Mouse (Mus musculus) thymus, adult 2 months (tissue): ENCODE results near the gene Lhx4. TPM values are rescaled to one million over a fixed set of nuclear protein-coding genes. Genes with fewer than 3 reads are reported as not detected.

Source experiments
- DNase-seq: peaks from one replicate; pipeline ENCODE4 v3.0.0; 2021
- H3K27ac ChIP-seq: fragments of 200-500 bp; 2 replicates; pipeline ENCODE4 v1.5.1; 2012; ENCODE audit warnings: low read length, control low read depth; ENCODE audit not compliant: control insufficient read depth, insufficient read depth
- H3K27me3 ChIP-seq: fragments of 200-500 bp; 2 replicates; pipeline ENCODE4 v1.6.1; 2012; ENCODE audit warnings: mild to moderate bottlenecking, low read length, moderate library complexity, mixed read lengths; ENCODE audit not compliant: control insufficient read depth, insufficient read depth
- H3K36me3 ChIP-seq: fragments of 200-500 bp; 2 replicates; pipeline ENCODE4 v1.6.1; 2012; ENCODE audit warnings: mild to moderate bottlenecking, low read length, moderate library complexity; ENCODE audit not compliant: control insufficient read depth, insufficient read depth
- H3K4me1 ChIP-seq: fragments of 200-500 bp; replicated peaks from 2 replicates; pipeline ENCODE4 v1.6.1; 2012; ENCODE audit warnings: low read length; ENCODE audit not compliant: control insufficient read depth, insufficient read depth
- H3K4me3 ChIP-seq: fragments of 200-500 bp; 2 replicates; pipeline ENCODE4 v1.5.1; 2012; ENCODE audit warnings: mild to moderate bottlenecking, low read length, control low read depth, moderate library complexity; ENCODE audit not compliant: control insufficient read depth, insufficient read depth
- CTCF ChIP-seq: fragments of 200-500 bp; IDR thresholded peaks from 2 replicates; pipeline ENCODE4 v1.5.1; 2012; ENCODE audit warnings: mild to moderate bottlenecking, control low read depth, low read length, moderate library complexity, borderline replicate concordance; ENCODE audit not compliant: control insufficient read depth, poor library complexity, insufficient read depth; ENCODE audit errors: extremely low read depth
- POLR2A ChIP-seq: fragments of 200-500 bp; IDR thresholded peaks from 2 replicates; pipeline ENCODE4 v1.6.1; 2012; ENCODE audit warnings: mild to moderate bottlenecking, low read length, control low read depth, moderate library complexity; ENCODE audit not compliant: control insufficient read depth, poor library complexity, insufficient read depth; ENCODE audit errors: extremely low read depth
- WGBS: fragments of 180-500 bp; shearing (Covaris S2); methylation state at CpG from one replicate; pipeline ENCODE4 v1.1.7; 2018; 5-methylcytosine and 5-hydroxymethylcytosine counted together
- polyA plus RNA-seq: library from polyadenylated mRNA; depleted of rRNA; stranded (reverse); fragments of >200 nt; gene quantifications from 2 replicates; pipeline ENCODE4 v1.2.3, GENCODE M21; 2012

The Lhx4 gene
- polyA plus RNA-seq, 1 experiment: 0.01 TPM

DNA sequence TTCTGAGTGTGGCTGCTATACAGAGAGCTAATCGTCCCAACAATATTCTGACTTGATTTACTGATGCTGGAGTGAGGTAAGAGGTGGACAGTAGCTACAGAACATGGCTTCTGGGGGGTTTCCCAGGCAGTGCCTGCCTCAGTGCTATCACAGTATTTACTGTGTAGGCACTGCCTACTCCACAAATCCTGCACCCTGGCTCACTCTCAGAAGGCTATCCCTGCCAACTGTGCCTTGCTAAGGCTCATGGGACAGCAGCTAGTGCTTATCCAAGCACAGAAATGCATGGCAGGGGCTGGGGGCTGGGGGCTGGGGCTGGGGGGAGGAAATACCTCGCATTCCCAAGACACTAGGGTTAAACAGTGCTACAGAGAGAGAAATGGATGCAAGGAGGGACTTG, 38.2 kb downstream of the Lhx4 start:
- no peak for DNase-seq
- Histone ChIP-seq H3K36me3 (no peaks in the 10 kb centered on the region), H3K27me3 (no peaks in the 10 kb centered on the region), H3K4me3 (no peak overlapping the region), H3K27ac (no peak overlapping the region), H3K4me1 (no peaks in the 10 kb centered on the region; the same call in 1 of the 2 replicates)
- TF ChIP-seq POLR2A (no peak), CTCF (no peak)
- 55% methylated on average over 2 of the region's 2 CpGs for WGBS

DNA sequence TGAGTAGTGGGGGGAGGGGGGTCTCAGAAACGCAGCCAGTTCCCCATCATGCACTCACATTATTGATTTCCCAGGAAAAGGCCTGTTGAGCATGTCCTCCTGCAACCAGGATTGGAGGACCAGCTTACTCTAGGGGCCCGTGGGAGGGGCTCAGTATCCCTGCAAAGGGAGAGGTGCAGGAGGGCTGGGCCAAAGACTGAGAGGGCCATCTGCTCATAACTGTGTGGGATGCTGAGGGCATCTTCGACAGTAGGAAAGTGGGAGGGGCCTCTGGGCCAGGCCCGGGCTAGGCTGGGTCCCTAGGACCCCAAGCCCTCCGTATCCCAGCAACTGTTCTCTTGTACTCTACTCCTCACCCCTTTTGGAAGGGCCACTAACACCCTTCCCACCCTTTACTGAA, 47.3 kb downstream of the Lhx4 start:
- TF ChIP-seq CTCF: no peak
- no peak for TF ChIP-seq POLR2A
- H3K4me3 ChIP-seq: no peak overlapping the region
- no peaks in the 10 kb centered on the region for H3K36me3 ChIP-seq
- H3K27me3 ChIP-seq: no peaks in the 10 kb centered on the region
- DNase-seq: no peak
- WGBS: 78% methylated on average over 5 of the region's 5 CpGs
- H3K27ac ChIP-seq: no peak overlapping the region
- no peaks in the 10 kb centered on the region for H3K4me1 ChIP-seq

DNA sequence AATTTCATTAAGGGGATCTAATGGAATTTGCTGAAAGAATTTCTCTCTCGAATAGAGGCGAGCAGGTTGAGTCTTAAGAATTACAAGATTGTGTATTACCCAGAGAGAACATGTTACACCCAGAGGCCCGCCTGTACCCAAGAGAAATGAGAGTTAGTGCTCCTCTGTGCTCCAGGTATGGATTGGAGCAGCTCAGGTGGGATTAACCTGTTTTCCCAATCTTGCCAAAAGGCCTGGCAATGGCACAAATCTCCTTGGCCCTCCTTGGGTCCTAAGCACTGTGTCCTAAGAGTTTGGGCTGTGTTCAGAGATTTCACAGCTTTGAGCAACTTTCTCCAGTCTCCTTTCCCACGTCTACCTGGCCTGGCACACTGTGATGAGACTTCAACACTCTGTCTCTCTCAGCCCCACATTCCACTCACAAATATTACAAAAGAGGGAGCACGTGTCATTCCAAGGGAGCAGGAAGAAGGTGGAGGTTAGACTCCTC, 48.2 kb downstream of the Lhx4 start:
- no peaks in the 10 kb centered on the region for H3K36me3 ChIP-seq
- no peak for TF ChIP-seq POLR2A
- no peak for TF ChIP-seq CTCF
- DNase-seq: no peak
- H3K4me1 ChIP-seq: no peaks in the 10 kb centered on the region
- H3K27ac ChIP-seq: no peak overlapping the region
- no peaks in the 10 kb centered on the region for H3K27me3 ChIP-seq
- no peak overlapping the region for H3K4me3 ChIP-seq
- WGBS: 92% methylated on average over 5 of the region's 5 CpGs

DNA sequence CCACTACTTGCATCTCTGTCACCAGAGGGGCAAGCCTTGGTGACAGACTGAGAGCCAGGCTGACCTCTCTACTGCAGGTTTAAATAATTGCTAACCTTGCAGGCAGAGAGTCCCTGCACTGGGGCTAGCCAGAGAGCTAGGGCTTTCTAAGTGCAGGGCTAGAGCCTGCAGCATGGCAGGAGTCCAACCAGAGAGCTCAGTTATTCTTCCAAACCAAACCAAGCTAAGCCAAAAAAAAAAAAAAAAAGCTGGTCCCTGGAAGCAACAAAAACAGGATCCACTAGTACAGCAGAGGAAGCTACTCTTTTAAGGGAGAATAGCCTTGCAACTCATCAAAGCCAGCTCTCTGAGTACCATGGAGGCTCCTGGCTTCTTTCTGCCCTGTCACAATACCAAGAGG, 50.6 kb downstream of the Lhx4 start:
- H3K27me3 ChIP-seq: no peaks in the 10 kb centered on the region
- no peak for DNase-seq
- H3K4me3 ChIP-seq: no peak overlapping the region
- H3K27ac ChIP-seq: no peak overlapping the region
- no peaks in the 10 kb centered on the region for H3K36me3 ChIP-seq
- no peaks in the 10 kb centered on the region for H3K4me1 ChIP-seq
- TF ChIP-seq CTCF (no peak), POLR2A (no peak)

DNA sequence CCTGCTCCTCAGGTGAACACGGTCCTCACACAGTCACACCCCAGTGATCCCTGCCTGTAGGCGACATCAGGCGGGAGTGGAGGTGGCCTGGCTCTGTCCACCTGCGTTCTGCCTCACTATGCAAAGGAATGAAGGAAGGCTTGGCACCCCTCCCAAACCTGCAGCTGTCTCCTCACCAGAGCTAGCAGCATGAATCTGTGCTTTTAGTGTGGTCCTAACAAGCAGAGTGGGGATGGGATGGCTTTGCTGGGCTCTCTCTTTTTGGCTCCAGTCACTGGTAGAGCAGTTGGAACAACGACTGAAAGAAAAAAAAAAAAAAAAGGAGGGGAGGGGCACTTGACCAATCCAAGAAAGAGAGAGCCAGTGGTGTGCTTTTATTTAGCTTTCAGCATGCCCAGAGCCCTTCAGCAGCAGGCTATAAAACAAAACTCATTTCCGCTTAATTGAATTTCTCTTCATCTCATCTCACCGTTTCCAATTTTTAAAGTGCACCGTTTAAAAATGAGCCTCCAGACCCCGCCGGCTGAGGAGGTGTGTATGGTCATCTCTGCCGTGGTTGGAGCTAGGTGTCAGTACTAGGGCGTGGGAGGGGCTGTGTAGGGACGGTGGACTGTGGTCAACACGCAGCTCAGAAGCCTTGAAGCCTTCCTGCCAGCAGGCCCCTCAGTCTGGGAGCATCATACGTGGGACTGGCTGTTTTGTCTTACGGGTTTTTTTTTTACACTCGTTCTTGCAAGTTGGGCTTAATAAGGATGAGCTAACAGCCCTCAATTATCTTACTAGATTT, 52.9 kb downstream of the Lhx4 start:
- DNase-seq: no peak
- H3K27me3 ChIP-seq: no peaks in the 10 kb centered on the region
- 80% methylated on average over 17 of the region's 17 CpGs for WGBS
- no peaks in the 10 kb centered on the region for H3K4me1 ChIP-seq
- H3K27ac ChIP-seq: no peak overlapping the region
- TF ChIP-seq CTCF: no peak
- TF ChIP-seq POLR2A: no peak
- no peak overlapping the region for H3K4me3 ChIP-seq
- H3K36me3 ChIP-seq: no peaks in the 10 kb centered on the region

DNA sequence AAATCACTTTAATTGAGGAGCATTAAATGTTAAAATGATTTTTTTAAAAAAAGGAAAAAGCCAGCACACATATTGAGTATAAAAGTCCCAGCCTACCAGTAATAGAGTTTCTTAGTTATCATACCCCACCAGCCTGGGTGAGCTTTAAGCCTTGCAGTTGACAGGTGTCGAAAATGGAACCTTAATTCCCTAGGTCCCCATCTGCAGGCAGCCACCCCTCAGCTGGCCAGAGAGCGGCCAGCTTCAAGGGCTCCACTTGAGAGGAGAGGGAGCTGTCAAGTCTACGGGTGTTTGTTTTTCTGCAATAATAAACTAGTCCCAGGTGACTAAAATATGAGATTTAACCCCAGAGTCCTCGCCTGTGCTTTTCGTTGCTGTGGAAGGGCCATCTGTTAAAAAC, 58.0 kb downstream of the Lhx4 start:
- H3K4me1 ChIP-seq: no peaks in the 10 kb centered on the region
- H3K4me3 ChIP-seq: no peak overlapping the region
- H3K36me3 ChIP-seq: no peaks in the 10 kb centered on the region
- no peak for TF ChIP-seq CTCF
- no peak for TF ChIP-seq POLR2A
- WGBS: 93% methylated on average over 5 of the region's 5 CpGs
- no peaks in the 10 kb centered on the region for H3K27me3 ChIP-seq
- no peak for DNase-seq
- H3K27ac ChIP-seq: no peak overlapping the region
